Mouse (Mus musculus) embryonic fibroblast, embryonic 13.5 days (primary cell): Measurements from ENCODE around the gene Tbata.

Experiments used
- CTCF ChIP-seq: IDR thresholded peaks from 2 replicates; pipeline ENCODE4 v1.5.1; 2011; ENCODE audit warnings: mild to moderate bottlenecking, control low read depth, low read length, moderate library complexity, borderline replicate concordance; ENCODE audit not compliant: insufficient read depth
- POLR2A ChIP-seq: IDR thresholded peaks from 2 replicates; pipeline ENCODE4 v1.6.1; 2011; ENCODE audit warnings: low read depth, mild to moderate bottlenecking, control low read depth, low read length, moderate library complexity

DNA sequence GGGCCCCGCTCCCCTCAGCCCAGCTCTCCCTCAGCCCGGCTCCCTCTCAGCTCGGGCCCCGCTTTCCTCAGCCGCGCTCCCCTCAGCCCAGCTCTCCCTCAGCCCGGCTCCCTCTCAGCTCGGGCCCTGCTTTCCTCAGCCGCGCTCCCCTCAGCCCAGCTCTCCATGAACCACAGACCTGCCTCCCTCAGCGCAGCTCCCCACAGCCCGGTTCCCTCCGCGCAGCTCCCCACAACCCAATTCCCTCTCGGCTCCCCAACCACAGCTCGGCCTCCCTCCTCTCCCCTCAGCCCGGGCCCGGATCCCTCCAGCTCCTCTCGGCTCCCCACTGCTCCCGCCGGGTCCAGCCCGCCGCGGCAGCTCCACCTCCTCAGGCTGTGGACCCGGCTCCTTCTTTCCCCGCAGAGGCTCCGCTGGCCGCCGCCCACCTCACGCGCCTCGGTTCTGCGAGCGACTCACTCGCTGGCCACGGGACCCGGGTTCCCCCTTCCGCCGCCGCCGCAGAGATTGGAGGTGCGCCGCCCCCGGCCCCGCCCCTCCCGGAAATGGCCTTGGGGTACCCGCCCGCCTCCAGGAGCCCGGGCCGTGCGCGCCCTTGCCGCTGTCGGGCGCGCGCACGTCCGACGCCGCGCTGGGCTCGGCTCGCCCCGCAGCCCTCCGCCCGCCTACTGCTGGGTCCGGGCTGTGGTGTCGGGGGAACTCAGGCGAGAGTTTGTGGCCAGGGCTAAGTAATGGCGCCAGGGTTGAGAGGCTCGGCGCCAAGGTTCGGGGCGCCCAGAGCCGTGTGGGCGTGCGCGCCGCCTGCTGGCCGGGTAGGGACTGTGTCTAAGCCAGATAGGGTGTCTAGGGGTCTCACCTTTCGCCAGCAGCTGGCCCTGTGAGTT, 24.4 kb upstream of the Tbata start, which contains the start of gene Sgpl1:
- TF ChIP-seq POLR2A (peak; percentile 81), CTCF (peak; percentile 69)
